Mouse (Mus musculus) frontal cortex, adult 2 months (tissue): ENCODE data around the gene Pdgfra. TPM values are rescaled to one million over a fixed set of nuclear protein-coding genes. Genes with fewer than 3 reads are reported as not detected.
A peak's percentile ranks its signal among the peaks of the same experiment; 100 is the strongest.

Experiments
- DNase-seq, 2 experiments: peaks; one replicate each; pipeline ENCODE4 v3.0.0; 2022; ENCODE audit warnings: low spot score in 1 of 2; ENCODE audit errors: extremely low spot score in 1 of 2
- polyA plus RNA-seq: library from polyadenylated mRNA; depleted of rRNA; stranded (reverse); fragments of >200 nt; gene quantifications from 2 replicates; pipeline ENCODE4 v1.2.3, GENCODE M21; 2012; rRNA removed

Gene Pdgfra
- polyA plus RNA-seq = 19.2 and 24.3 TPM in 2 replicates

- peak in 1 of 2 experiments; percentile 5 for DNase-seq
Observed at GRCm38 (mm10) chr5:75152021-75152425, at the start of gene Pdgfra. Gene Pdgfra (plus strand): TSS chr5:75152292.

- no peak for DNase-seq
Observed at GRCm38 (mm10) chr5:75106511-75106910, 45.6 kb upstream of the Pdgfra start.

GRCm38 (mm10) chr5:75109368-75109767 is 42.7 kb upstream of the Pdgfra start:
- no peak for DNase-seq

- DNase-seq = no peak
Observed at GRCm38 (mm10) chr5:75111781-75112180, 40.3 kb upstream of the Pdgfra start.

- DNase-seq = no peak
Observed at GRCm38 (mm10) chr5:75118840-75119239, 33.3 kb upstream of the Pdgfra start.

- peak in 1 of 2 experiments; percentile 6 for DNase-seq
Observed at GRCm38 (mm10) chr5:75121646-75122045, 30.4 kb upstream of the Pdgfra start.

- DNase-seq = no peak
Observed at GRCm38 (mm10) chr5:75134681-75135080, 17.4 kb upstream of the Pdgfra start.

- DNase-seq = peak in 1 of 2 experiments; percentile 87
Observed at GRCm38 (mm10) chr5:75143092-75143491, 9.0 kb upstream of the Pdgfra start.

- no peak for DNase-seq
Observed at GRCm38 (mm10) chr5:75143767-75144166, 8.3 kb upstream of the Pdgfra start.

GRCm38 (mm10) chr5:75145341-75145740 is 6.8 kb upstream of the Pdgfra start:
- DNase-seq = no peak

GRCm38 (mm10) chr5:75146469-75146868 is 5.6 kb upstream of the Pdgfra start:
- no peak for DNase-seq

- DNase-seq = no peak
Observed at GRCm38 (mm10) chr5:75148343-75149127, 3.6 kb upstream of the Pdgfra start.

- DNase-seq = no peak
Observed at GRCm38 (mm10) chr5:75149380-75149779, 2.7 kb upstream of the Pdgfra start.

- no peak for DNase-seq
Observed at GRCm38 (mm10) chr5:75149880-75150279, 2.2 kb upstream of the Pdgfra start.

GRCm38 (mm10) chr5:75150341-75150981 is 1.6 kb upstream of the Pdgfra start:
- DNase-seq = no peak

GRCm38 (mm10) chr5:75151146-75151900 is 769 bp upstream of the Pdgfra start:
- peak in 1 of 2 experiments; percentile 49 for DNase-seq

- no peak for DNase-seq
Observed at GRCm38 (mm10) chr5:75152791-75153625, 916 bp downstream of the Pdgfra start.

- no peak for DNase-seq
Observed at GRCm38 (mm10) chr5:75153626-75153960, 1.5 kb downstream of the Pdgfra start.

- peak in 1 of 2 experiments; percentile 12 for DNase-seq
Observed at GRCm38 (mm10) chr5:75153961-75154620, 2.0 kb downstream of the Pdgfra start.
